Mouse (Mus musculus): ENCODE data around the gene Ppp4r4. TPM values are rescaled to one million over a fixed set of nuclear protein-coding genes. Genes with fewer than 3 reads are reported as not detected.

Gene Ppp4r4
- polyA plus RNA-seq, 1 experiment from 2014 or later: 2.2 TPM

DNA sequence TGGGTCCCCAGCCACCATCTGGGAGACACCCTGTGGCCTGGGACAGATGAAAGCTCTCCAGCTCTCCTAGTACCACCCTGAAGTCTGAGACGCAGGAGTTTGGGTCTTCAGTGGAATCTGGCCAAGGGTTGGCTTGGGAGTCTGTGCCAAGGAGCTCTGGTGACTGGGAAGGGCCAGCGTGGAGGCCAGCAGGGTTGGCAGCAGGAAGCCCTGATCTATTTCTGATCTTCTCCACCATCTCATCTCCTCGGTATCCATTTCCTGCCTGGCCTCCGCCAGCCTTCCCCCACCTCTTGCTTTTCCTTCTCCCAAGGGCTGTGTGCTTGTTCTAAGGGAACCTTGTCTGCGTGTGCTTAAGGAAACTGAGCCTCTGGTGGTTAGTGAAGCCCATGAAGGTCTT lies 33.3 kb upstream of the Ppp4r4 start:
- no peak overlapping the region for H3K27ac ChIP-seq (ENCODE audit: low read length)
- H3K4me3 ChIP-seq (ENCODE audit: low read length): no peak overlapping the region
- H3K9ac ChIP-seq (ENCODE audit: low read length): no peak overlapping the region
- no peak overlapping the region for H3K4me2 ChIP-seq (ENCODE audit: low read depth, low read length)
- H3K36me3 ChIP-seq (ENCODE audit: control insufficient read depth, insufficient read depth, low read length): no peaks in the 10 kb centered on the region
- H3K27me3 ChIP-seq (ENCODE audit: control insufficient read depth, insufficient read depth, low read depth, low read length): no peaks in the 10 kb centered on the region
- no peak for ATAC-seq (ENCODE audit: low read depth)
- 59% methylated on average over 5 of the region's 5 CpGs for WGBS
- no peaks in the 10 kb centered on the region for H3K9me3 ChIP-seq (ENCODE audit: control insufficient read depth, low read length)
- H3K4me1 ChIP-seq (replicated peaks; ENCODE audit: control insufficient read depth, insufficient read depth, low read length): no peaks in the 10 kb centered on the region

DNA sequence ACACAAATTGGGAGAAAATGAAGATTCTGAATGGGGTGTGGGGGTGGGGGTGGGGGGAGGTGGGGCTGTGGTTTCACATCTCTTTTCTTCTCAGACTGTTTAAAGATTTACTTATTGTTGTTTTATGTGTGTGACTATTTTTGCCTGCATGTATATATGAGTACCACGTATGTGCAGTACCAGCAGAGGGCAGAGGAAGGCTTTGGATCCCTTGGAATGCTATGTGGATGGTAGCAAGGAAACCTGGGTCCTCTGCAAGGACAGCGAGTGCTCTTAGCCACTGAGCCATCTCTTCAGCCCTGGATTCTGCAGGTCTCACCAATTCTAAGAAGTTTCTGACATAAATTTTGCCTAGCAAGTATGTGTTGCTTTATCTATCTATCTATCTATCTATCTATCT lies 32.8 kb upstream of the Ppp4r4 start:
- H3K4me2 ChIP-seq (ENCODE audit: low read depth, low read length): no peak overlapping the region
- no peak overlapping the region for H3K9ac ChIP-seq (ENCODE audit: low read length)
- no peak for ATAC-seq (ENCODE audit: low read depth)
- H3K4me3 ChIP-seq (ENCODE audit: low read length): no peak overlapping the region
- H3K9me3 ChIP-seq (ENCODE audit: control insufficient read depth, low read length): no peaks in the 10 kb centered on the region
- no peak overlapping the region for H3K27ac ChIP-seq (ENCODE audit: low read length)
- H3K4me1 ChIP-seq (replicated peaks; ENCODE audit: control insufficient read depth, insufficient read depth, low read length): no peaks in the 10 kb centered on the region
- H3K27me3 ChIP-seq (ENCODE audit: control insufficient read depth, insufficient read depth, low read depth, low read length): no peaks in the 10 kb centered on the region
- no peaks in the 10 kb centered on the region for H3K36me3 ChIP-seq (ENCODE audit: control insufficient read depth, insufficient read depth, low read length)
- 77% methylated on average over 2 of the region's 2 CpGs for WGBS

GRCm38 (mm10) chr12:103503300-103503699 lies 28.8 kb upstream of the Ppp4r4 start:
- Histone ChIP-seq H3K4me3 (ENCODE audit: low read length) (no peak overlapping the region), H3K4me1 (replicated peaks; ENCODE audit: control insufficient read depth, insufficient read depth, low read length) (no peaks in the 10 kb centered on the region), H3K9ac (ENCODE audit: low read length) (no peak overlapping the region), H3K36me3 (ENCODE audit: control insufficient read depth, insufficient read depth, low read length) (no peaks in the 10 kb centered on the region), H3K9me3 (ENCODE audit: control insufficient read depth, low read length) (no peaks in the 10 kb centered on the region), H3K27me3 (ENCODE audit: control insufficient read depth, insufficient read depth, low read depth, low read length) (no peaks in the 10 kb centered on the region), H3K27ac (ENCODE audit: low read length) (no peak overlapping the region), H3K4me2 (ENCODE audit: low read depth, low read length) (no peak overlapping the region)
- 61% methylated on average over 3 of the region's 3 CpGs for WGBS
- no peak for ATAC-seq (ENCODE audit: low read depth)

DNA sequence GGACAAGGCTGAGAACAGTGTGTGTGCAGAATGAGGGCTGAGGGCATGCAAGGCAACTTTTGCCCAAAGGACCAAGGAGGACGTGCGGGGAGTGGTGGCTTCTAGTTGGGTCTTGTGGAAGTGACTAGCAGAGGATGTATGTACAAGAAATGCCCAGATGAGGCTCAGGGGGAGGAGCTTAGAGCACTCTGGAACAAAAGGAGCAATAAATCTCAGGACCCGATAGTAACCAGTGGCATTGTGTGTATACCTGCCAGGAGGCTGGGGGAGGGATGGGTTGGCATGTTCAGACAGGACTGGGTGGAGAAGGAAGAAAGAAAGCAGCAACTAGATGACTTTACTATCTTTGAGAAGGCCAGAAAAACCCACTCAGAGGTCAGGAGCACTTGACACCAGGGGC lies 27.7 kb upstream of the Ppp4r4 start:
- H3K4me2 ChIP-seq (ENCODE audit: low read depth, low read length): no peak overlapping the region
- no peak overlapping the region for H3K27ac ChIP-seq (ENCODE audit: low read length)
- H3K9ac ChIP-seq (ENCODE audit: low read length): no peak overlapping the region
- WGBS: 79% methylated on average over 3 of the region's 3 CpGs
- H3K27me3 ChIP-seq (ENCODE audit: control insufficient read depth, insufficient read depth, low read depth, low read length): no peaks in the 10 kb centered on the region
- no peaks in the 10 kb centered on the region for H3K36me3 ChIP-seq (ENCODE audit: control insufficient read depth, insufficient read depth, low read length)
- no peak for ATAC-seq (ENCODE audit: low read depth)
- H3K4me3 ChIP-seq (ENCODE audit: low read length): no peak overlapping the region
- no peaks in the 10 kb centered on the region for H3K4me1 ChIP-seq (replicated peaks; ENCODE audit: control insufficient read depth, insufficient read depth, low read length)
- H3K9me3 ChIP-seq (ENCODE audit: control insufficient read depth, low read length): no peaks in the 10 kb centered on the region

DNA sequence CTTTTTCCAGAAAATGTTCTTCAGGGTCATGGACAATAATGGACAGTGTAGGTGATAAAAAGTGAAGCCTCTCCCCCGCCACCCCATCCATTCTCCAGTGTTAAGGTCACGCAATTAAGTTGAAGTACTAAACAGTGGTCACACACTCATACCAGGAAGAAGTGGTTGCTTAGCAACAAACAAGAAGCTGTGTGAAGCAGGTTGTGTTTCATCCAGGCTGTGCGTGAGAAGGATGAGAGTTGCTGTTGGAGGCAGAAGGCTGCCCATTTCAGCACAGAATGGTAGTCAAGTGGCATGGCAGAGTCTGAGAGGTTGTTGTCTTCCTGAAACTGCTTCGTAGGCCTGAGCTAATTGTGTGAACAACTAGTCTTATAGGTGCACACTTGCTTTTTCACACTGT lies 23.7 kb upstream of the Ppp4r4 start:
- Histone ChIP-seq H3K4me1 (replicated peaks; ENCODE audit: control insufficient read depth, insufficient read depth, low read length) (no peaks in the 10 kb centered on the region), H3K9ac (ENCODE audit: low read length) (no peak overlapping the region), H3K27me3 (ENCODE audit: control insufficient read depth, insufficient read depth, low read depth, low read length) (no peaks in the 10 kb centered on the region), H3K27ac (ENCODE audit: low read length) (no peak overlapping the region), H3K4me3 (ENCODE audit: low read length) (no peak overlapping the region), H3K36me3 (ENCODE audit: control insufficient read depth, insufficient read depth, low read length) (no peaks in the 10 kb centered on the region), H3K4me2 (ENCODE audit: low read depth, low read length) (no peak overlapping the region), H3K9me3 (ENCODE audit: control insufficient read depth, low read length) (no peaks in the 10 kb centered on the region)
- 56% methylated on average over 4 of the region's 4 CpGs for WGBS
- no peak for ATAC-seq (ENCODE audit: low read depth)

DNA sequence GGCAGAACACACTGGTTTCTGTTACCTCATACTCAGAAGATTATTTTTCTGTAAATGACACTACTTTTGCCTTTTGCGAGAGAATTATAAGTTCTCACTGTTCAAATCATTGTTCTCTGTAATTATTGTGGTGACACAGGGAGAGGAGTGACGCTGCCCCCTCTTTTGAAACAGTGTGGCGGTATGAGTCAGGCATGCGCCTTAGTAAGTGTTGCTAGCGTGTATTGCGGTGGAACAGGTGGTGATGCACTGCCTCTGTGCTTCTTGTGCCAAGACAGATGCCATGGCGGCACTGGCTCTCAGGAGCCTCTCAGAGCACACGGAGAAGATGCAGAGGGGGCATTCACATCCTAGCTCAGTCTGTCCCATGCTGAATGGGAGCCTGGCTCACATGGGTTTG lies 22.2 kb upstream of the Ppp4r4 start:
- Histone ChIP-seq H3K27me3 (ENCODE audit: control insufficient read depth, insufficient read depth, low read depth, low read length) (no peaks in the 10 kb centered on the region), H3K27ac (ENCODE audit: low read length) (no peak overlapping the region), H3K4me3 (ENCODE audit: low read length) (no peak overlapping the region), H3K9me3 (ENCODE audit: control insufficient read depth, low read length) (no peaks in the 10 kb centered on the region), H3K4me1 (replicated peaks; ENCODE audit: control insufficient read depth, insufficient read depth, low read length) (no peaks in the 10 kb centered on the region), H3K36me3 (ENCODE audit: control insufficient read depth, insufficient read depth, low read length) (no peaks in the 10 kb centered on the region), H3K9ac (ENCODE audit: low read length) (no peak overlapping the region), H3K4me2 (ENCODE audit: low read depth, low read length) (no peak overlapping the region)
- 88% methylated on average over 8 of the region's 8 CpGs for WGBS
- ATAC-seq (ENCODE audit: low read depth): no peak

DNA sequence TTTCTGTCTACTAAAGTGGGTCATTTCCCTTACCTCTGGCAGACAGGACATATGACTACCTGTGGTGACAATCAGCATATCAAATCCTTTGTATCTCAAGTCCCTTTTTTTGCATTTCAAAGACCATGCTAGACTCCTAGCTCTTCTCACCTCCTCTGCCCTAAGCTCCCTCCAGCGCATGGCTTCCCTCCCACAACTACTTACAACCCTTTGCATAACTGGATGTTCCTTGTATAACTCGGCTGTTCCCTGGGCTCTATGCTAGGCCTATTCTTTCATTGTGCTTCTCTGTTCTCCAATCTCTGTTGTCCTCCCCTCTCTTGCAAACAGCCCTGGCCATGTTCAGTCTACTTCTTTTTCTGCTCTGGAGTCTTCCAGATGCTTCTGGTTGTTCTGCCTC lies 20.5 kb upstream of the Ppp4r4 start:
- no peak for ATAC-seq (ENCODE audit: low read depth)
- H3K4me2 ChIP-seq (ENCODE audit: low read depth, low read length): no peak overlapping the region
- WGBS: 34% methylated on average over 2 of the region's 2 CpGs
- H3K9me3 ChIP-seq (ENCODE audit: control insufficient read depth, low read length): no peaks in the 10 kb centered on the region
- no peak overlapping the region for H3K27ac ChIP-seq (ENCODE audit: low read length)
- H3K4me3 ChIP-seq (ENCODE audit: low read length): no peak overlapping the region
- H3K4me1 ChIP-seq (replicated peaks; ENCODE audit: control insufficient read depth, insufficient read depth, low read length): no peaks in the 10 kb centered on the region
- H3K36me3 ChIP-seq (ENCODE audit: control insufficient read depth, insufficient read depth, low read length): no peaks in the 10 kb centered on the region
- H3K27me3 ChIP-seq (ENCODE audit: control insufficient read depth, insufficient read depth, low read depth, low read length): no peaks in the 10 kb centered on the region
- H3K9ac ChIP-seq (ENCODE audit: low read length): no peak overlapping the region

- no peaks in the 10 kb centered on the region for H3K27me3 ChIP-seq (ENCODE audit: control insufficient read depth, insufficient read depth, low read depth, low read length)
Observed at GRCm38 (mm10) chr12:103513039-103513438, 19.0 kb upstream of the Ppp4r4 start.

GRCm38 (mm10) chr12:103513451-103513871 lies 18.6 kb upstream of the Ppp4r4 start:
- Histone ChIP-seq H3K9ac (ENCODE audit: low read length) (no peak overlapping the region), H3K4me2 (ENCODE audit: low read depth, low read length) (no peak overlapping the region), H3K27ac (ENCODE audit: low read length) (no peak overlapping the region), H3K36me3 (ENCODE audit: control insufficient read depth, insufficient read depth, low read length) (no peaks in the 10 kb centered on the region), H3K4me1 (replicated peaks; ENCODE audit: control insufficient read depth, insufficient read depth, low read length) (no peaks in the 10 kb centered on the region), H3K4me3 (ENCODE audit: low read length) (no peak overlapping the region), H3K27me3 (ENCODE audit: control insufficient read depth, insufficient read depth, low read depth, low read length) (no peaks in the 10 kb centered on the region), H3K9me3 (ENCODE audit: control insufficient read depth, low read length) (no peaks in the 10 kb centered on the region)
- ATAC-seq (ENCODE audit: low read depth): no peak
- 38% methylated on average over 4 of the region's 4 CpGs for WGBS

More at GRCm38 (mm10) chr12:103513039-103513438, 19.0 kb upstream of the Ppp4r4 start:
- Histone ChIP-seq H3K4me3 (ENCODE audit: low read length) (no peak overlapping the region), H3K9me3 (ENCODE audit: control insufficient read depth, low read length) (no peaks in the 10 kb centered on the region), H3K4me2 (ENCODE audit: low read depth, low read length) (no peak overlapping the region), H3K36me3 (ENCODE audit: control insufficient read depth, insufficient read depth, low read length) (no peaks in the 10 kb centered on the region), H3K9ac (ENCODE audit: low read length) (no peak overlapping the region), H3K27ac (ENCODE audit: low read length) (no peak overlapping the region), H3K4me1 (replicated peaks; ENCODE audit: control insufficient read depth, insufficient read depth, low read length) (no peaks in the 10 kb centered on the region)
- no peak for ATAC-seq (ENCODE audit: low read depth)
- WGBS: 66% methylated on average over 2 of the region's 2 CpGs

DNA sequence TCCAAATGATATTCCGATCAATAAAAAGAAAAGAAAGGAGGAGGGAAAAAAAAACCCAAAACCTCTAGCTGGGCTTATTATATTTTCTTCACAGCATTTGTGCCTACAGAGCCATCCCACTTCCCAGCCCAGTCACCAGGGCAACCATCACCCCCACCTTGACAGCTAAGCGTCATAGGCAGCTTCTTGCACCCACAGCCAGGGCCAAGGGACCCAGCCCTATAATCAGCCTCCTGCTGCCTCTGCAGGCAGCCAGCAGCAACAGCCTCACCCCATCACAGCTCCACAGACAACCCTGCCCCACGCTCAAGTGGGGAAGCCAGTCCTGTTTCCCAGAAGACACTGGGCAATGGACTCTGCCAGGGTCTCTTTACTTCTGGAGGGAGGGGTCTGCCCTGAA lies 17.7 kb upstream of the Ppp4r4 start:
- no peaks in the 10 kb centered on the region for H3K9me3 ChIP-seq (ENCODE audit: control insufficient read depth, low read length)
- no peak overlapping the region for H3K27ac ChIP-seq (ENCODE audit: low read length)
- 66% methylated on average over 3 of the region's 3 CpGs for WGBS
- H3K4me3 ChIP-seq (ENCODE audit: low read length): no peak overlapping the region
- no peak for ATAC-seq (ENCODE audit: low read depth)
- no peaks in the 10 kb centered on the region for H3K4me1 ChIP-seq (replicated peaks; ENCODE audit: control insufficient read depth, insufficient read depth, low read length)
- no peaks in the 10 kb centered on the region for H3K36me3 ChIP-seq (ENCODE audit: control insufficient read depth, insufficient read depth, low read length)
- H3K4me2 ChIP-seq (ENCODE audit: low read depth, low read length): no peak overlapping the region
- H3K9ac ChIP-seq (ENCODE audit: low read length): no peak overlapping the region
- H3K27me3 ChIP-seq (ENCODE audit: control insufficient read depth, insufficient read depth, low read depth, low read length): no peaks in the 10 kb centered on the region
